Mouse (Mus musculus): ENCODE measurements around the gene Gmppa. TPM values are rescaled to one million over a fixed set of nuclear protein-coding genes. Genes with fewer than 3 reads are reported as not detected.

The Gmppa gene
- polyA plus RNA-seq, 1 experiment from 2014 or later: 64.5 TPM

DNA sequence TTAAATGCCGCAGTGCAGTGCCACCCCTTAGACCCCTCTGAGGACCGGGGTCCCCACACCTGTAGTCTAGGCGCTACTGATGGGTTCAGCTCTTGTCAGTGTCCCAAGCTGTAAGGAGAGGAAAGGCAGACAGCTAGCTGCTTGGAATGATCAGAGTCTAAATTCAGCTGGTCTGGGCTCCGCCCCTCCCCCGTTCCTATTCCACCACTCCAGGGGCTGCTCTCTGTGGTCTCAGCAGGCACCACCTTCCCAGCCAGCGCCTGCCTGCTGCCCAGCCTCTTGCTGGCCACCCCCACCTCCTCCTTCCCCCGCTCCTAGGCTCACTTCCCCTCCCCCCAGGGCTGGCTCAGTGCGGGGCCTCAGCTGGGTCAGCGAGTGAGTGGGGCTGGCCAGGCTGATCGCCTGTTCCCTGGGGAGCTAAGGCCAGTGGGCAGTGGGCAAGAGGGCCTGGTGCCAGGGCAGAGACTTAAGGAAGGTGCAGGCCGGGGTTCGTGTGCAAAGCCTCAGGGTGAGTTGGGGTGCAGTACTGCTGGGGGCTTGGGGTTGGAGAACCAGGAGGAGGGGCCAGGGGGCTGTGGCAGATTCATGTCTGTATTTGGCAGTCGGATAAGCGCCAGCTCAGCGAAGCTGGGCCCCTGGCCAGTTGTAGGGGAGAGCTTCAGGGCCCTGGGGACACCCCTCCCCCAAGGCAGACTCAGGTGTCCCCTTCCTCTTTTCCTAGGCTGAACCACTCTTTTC is 35.8 kb upstream of the Gmppa start:
- H3K4me1 ChIP-seq (ENCODE audit: control insufficient read depth, insufficient read depth, low read length): peaks cover 22% of the 10 kb centered on the region
- H3K9me3 ChIP-seq (ENCODE audit: control insufficient read depth, low read length): no peaks in the 10 kb centered on the region
- H3K36me3 ChIP-seq (ENCODE audit: control insufficient read depth, insufficient read depth, low read length): peaks cover 10% of the 10 kb centered on the region; the same call in 1 of the 2 replicates
- H3K9ac ChIP-seq (replicated peaks; ENCODE audit: low read depth, low read length): peak overlapping the region; percentile 37; the same call in 1 of the 2 replicates
- H3K27ac ChIP-seq (ENCODE audit: low read depth, low read length): peak overlapping the region; percentile 55
- ATAC-seq (ENCODE audit: low read depth): peak; percentile 75
- WGBS: 10% methylated on average over 14 of the region's 15 CpGs
- peak overlapping the region; percentile 35; the same call in 1 of the 2 replicates for H3K4me2 ChIP-seq (ENCODE audit: low read depth, low read length)
- H3K4me3 ChIP-seq (ENCODE audit: low read depth, low read length): peak overlapping the region; percentile 10; the same call in 1 of the 2 replicates
- no peaks in the 10 kb centered on the region for H3K27me3 ChIP-seq (ENCODE audit: control insufficient read depth, insufficient read depth, low read length)

- H3K27me3 ChIP-seq (ENCODE audit: control insufficient read depth, insufficient read depth, low read length): no peaks in the 10 kb centered on the region
- WGBS: 45% methylated on average over 6 of the region's 6 CpGs
- ATAC-seq (ENCODE audit: low read depth): no peak
- no peak overlapping the region for H3K9ac ChIP-seq (replicated peaks; ENCODE audit: low read depth, low read length)
- H3K4me3 ChIP-seq (ENCODE audit: low read depth, low read length): no peak overlapping the region
- H3K36me3 ChIP-seq (ENCODE audit: control insufficient read depth, insufficient read depth, low read length): peaks cover 11% of the 10 kb centered on the region; the same call in 1 of the 2 replicates
- H3K4me2 ChIP-seq (ENCODE audit: low read depth, low read length): peak overlapping the region; percentile 35; the same call in 1 of the 2 replicates
- no peaks in the 10 kb centered on the region for H3K9me3 ChIP-seq (ENCODE audit: control insufficient read depth, low read length)
- H3K27ac ChIP-seq (ENCODE audit: low read depth, low read length): no peak overlapping the region
- peaks cover 22% of the 10 kb centered on the region for H3K4me1 ChIP-seq (ENCODE audit: control insufficient read depth, insufficient read depth, low read length)
These were observed 35.1 kb upstream of the Gmppa start for GRCm38 (mm10) chr1:75400493-75401115.

DNA sequence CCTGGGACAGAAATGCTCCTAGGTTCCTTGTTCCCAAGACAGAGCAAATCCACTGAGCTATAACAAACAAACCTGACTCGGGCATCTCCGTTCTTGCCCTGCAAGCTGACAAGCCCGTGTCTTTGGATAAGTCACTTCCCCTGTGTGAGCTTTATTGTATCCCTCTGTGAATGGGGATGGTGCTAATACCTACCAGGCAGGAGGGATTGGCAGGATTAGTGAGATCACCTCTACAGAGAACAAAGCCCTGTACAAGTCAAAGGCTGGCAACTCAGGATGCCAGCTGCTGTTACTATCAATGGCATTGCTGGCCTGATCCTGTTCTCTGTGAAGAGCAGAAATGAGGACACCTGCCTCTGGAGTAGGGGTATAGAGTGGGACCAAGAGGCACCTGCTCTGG is 30.2 kb upstream of the Gmppa start:
- H3K4me2 ChIP-seq (ENCODE audit: low read depth, low read length): no peak overlapping the region
- H3K4me3 ChIP-seq (ENCODE audit: low read depth, low read length): no peak overlapping the region
- 92% methylated on average over 3 of the region's 3 CpGs for WGBS
- no peak for ATAC-seq (ENCODE audit: low read depth)
- no peaks in the 10 kb centered on the region for H3K27me3 ChIP-seq (ENCODE audit: control insufficient read depth, insufficient read depth, low read length)
- no peak overlapping the region for H3K9ac ChIP-seq (replicated peaks; ENCODE audit: low read depth, low read length)
- no peak overlapping the region for H3K27ac ChIP-seq (ENCODE audit: low read depth, low read length)
- peaks cover 12% of the 10 kb centered on the region; the same call in 1 of the 2 replicates for H3K36me3 ChIP-seq (ENCODE audit: control insufficient read depth, insufficient read depth, low read length)
- no peaks in the 10 kb centered on the region for H3K9me3 ChIP-seq (ENCODE audit: control insufficient read depth, low read length)
- peaks cover under 1% of the 10 kb centered on the region; the same call in 1 of the 2 replicates for H3K4me1 ChIP-seq (ENCODE audit: control insufficient read depth, insufficient read depth, low read length)

- no peak overlapping the region for H3K4me3 ChIP-seq (ENCODE audit: low read depth, low read length)
- H3K27ac ChIP-seq (ENCODE audit: low read depth, low read length): no peak overlapping the region
- peaks cover 12% of the 10 kb centered on the region; the same call in 1 of the 2 replicates for H3K36me3 ChIP-seq (ENCODE audit: control insufficient read depth, insufficient read depth, low read length)
- no peaks in the 10 kb centered on the region for H3K9me3 ChIP-seq (ENCODE audit: control insufficient read depth, low read length)
- H3K27me3 ChIP-seq (ENCODE audit: control insufficient read depth, insufficient read depth, low read length): no peaks in the 10 kb centered on the region
- H3K9ac ChIP-seq (replicated peaks; ENCODE audit: low read depth, low read length): no peak overlapping the region
- no peaks in the 10 kb centered on the region for H3K4me1 ChIP-seq (ENCODE audit: control insufficient read depth, insufficient read depth, low read length)
- no peak for ATAC-seq (ENCODE audit: low read depth)
- 95% methylated on average over 15 of the region's 15 CpGs for WGBS
- H3K4me2 ChIP-seq (ENCODE audit: low read depth, low read length): no peak overlapping the region
These were observed 29.6 kb upstream of the Gmppa start for GRCm38 (mm10) chr1:75406173-75406572.

DNA sequence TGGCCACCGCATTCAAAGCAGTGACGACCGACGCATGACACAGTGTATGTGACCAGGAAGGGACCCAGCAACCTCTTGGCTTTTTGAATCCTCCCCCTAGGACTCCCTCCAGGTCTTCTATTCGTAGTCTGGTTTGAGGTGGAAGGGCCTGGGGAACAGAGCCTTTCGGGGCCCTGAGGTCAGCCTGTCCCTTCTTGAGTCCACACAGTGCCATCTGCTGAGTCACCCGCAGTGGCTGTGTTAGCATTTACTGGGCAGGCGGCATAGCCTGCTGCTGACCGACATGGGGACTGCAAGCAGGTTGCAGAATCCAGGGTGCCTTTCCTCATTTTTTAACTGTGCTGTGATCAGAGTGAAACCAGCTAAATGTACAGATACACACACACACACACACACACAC is 28.7 kb upstream of the Gmppa start:
- WGBS: 87% methylated on average over 9 of the region's 9 CpGs

GRCm38 (mm10) chr1:75408210-75408609 is 27.5 kb upstream of the Gmppa start:
- no peaks in the 10 kb centered on the region for H3K27me3 ChIP-seq (ENCODE audit: control insufficient read depth, insufficient read depth, low read length)
- H3K4me3 ChIP-seq (ENCODE audit: low read depth, low read length): no peak overlapping the region
- 86% methylated on average over 4 of the region's 4 CpGs for WGBS
- H3K36me3 ChIP-seq (ENCODE audit: control insufficient read depth, insufficient read depth, low read length): 0 out of 2 replicates have a peak, but pooled peaks cover 2% of the 10 kb centered on the region
- ATAC-seq (ENCODE audit: low read depth): no peak
- H3K4me1 ChIP-seq (ENCODE audit: control insufficient read depth, insufficient read depth, low read length): no peaks in the 10 kb centered on the region
- no peak overlapping the region for H3K4me2 ChIP-seq (ENCODE audit: low read depth, low read length)
- no peaks in the 10 kb centered on the region for H3K9me3 ChIP-seq (ENCODE audit: control insufficient read depth, low read length)
- no peak overlapping the region for H3K9ac ChIP-seq (replicated peaks; ENCODE audit: low read depth, low read length)
- H3K27ac ChIP-seq (ENCODE audit: low read depth, low read length): no peak overlapping the region

More for the DNA sequence above, 28.7 kb upstream of the Gmppa start:
- ATAC-seq (ENCODE audit: low read depth): no peak
- Histone ChIP-seq H3K4me2 (ENCODE audit: low read depth, low read length) (no peak overlapping the region), H3K4me1 (ENCODE audit: control insufficient read depth, insufficient read depth, low read length) (no peaks in the 10 kb centered on the region), H3K9me3 (ENCODE audit: control insufficient read depth, low read length) (no peaks in the 10 kb centered on the region), H3K27me3 (ENCODE audit: control insufficient read depth, insufficient read depth, low read length) (no peaks in the 10 kb centered on the region), H3K4me3 (ENCODE audit: low read depth, low read length) (no peak overlapping the region), H3K9ac (replicated peaks; ENCODE audit: low read depth, low read length) (no peak overlapping the region), H3K36me3 (ENCODE audit: control insufficient read depth, insufficient read depth, low read length) (peaks cover 8% of the 10 kb centered on the region; the same call in 1 of the 2 replicates), H3K27ac (ENCODE audit: low read depth, low read length) (no peak overlapping the region)

GRCm38 (mm10) chr1:75409950-75410349 is 25.8 kb upstream of the Gmppa start:
- H3K36me3 ChIP-seq (ENCODE audit: control insufficient read depth, insufficient read depth, low read length): peaks cover 4% of the 10 kb centered on the region; the same call in 1 of the 2 replicates
- no peak overlapping the region for H3K4me2 ChIP-seq (ENCODE audit: low read depth, low read length)
- H3K4me1 ChIP-seq (ENCODE audit: control insufficient read depth, insufficient read depth, low read length): no peaks in the 10 kb centered on the region
- ATAC-seq (ENCODE audit: low read depth): no peak
- 91% methylated on average over 7 of the region's 7 CpGs for WGBS
- no peak overlapping the region for H3K9ac ChIP-seq (replicated peaks; ENCODE audit: low read depth, low read length)
- H3K27me3 ChIP-seq (ENCODE audit: control insufficient read depth, insufficient read depth, low read length): no peaks in the 10 kb centered on the region
- no peaks in the 10 kb centered on the region for H3K9me3 ChIP-seq (ENCODE audit: control insufficient read depth, low read length)
- H3K27ac ChIP-seq (ENCODE audit: low read depth, low read length): no peak overlapping the region
- H3K4me3 ChIP-seq (ENCODE audit: low read depth, low read length): no peak overlapping the region

DNA sequence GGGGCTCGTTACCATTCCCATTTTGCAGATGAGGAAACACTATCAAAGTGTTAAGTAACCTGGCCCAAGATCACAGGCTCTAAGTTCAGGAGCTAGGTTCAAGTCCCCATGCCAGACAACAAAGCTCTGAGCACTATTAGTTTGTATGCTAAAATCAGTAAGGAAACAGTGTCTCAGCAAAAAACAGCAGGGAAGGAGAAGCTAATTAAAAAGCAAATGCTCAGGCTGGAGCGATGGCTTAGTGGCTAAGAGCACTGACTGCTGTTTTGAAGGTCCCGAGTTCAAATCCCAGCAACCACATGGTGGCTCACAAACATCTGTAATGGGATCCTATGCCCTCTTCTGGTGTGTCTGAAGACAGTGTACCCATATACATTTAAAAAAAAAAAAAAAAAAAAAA is 23.5 kb upstream of the Gmppa start:
- ATAC-seq (ENCODE audit: low read depth): no peak
- H3K27me3 ChIP-seq (ENCODE audit: control insufficient read depth, insufficient read depth, low read length): no peaks in the 10 kb centered on the region
- no peaks in the 10 kb centered on the region for H3K4me1 ChIP-seq (ENCODE audit: control insufficient read depth, insufficient read depth, low read length)
- peaks cover 4% of the 10 kb centered on the region; the same call in 1 of the 2 replicates for H3K36me3 ChIP-seq (ENCODE audit: control insufficient read depth, insufficient read depth, low read length)
- 91% methylated on average over 3 of the region's 3 CpGs for WGBS
- no peak overlapping the region for H3K4me3 ChIP-seq (ENCODE audit: low read depth, low read length)
- H3K9me3 ChIP-seq (ENCODE audit: control insufficient read depth, low read length): no peaks in the 10 kb centered on the region
- H3K27ac ChIP-seq (ENCODE audit: low read depth, low read length): no peak overlapping the region
- H3K4me2 ChIP-seq (ENCODE audit: low read depth, low read length): no peak overlapping the region
- no peak overlapping the region for H3K9ac ChIP-seq (replicated peaks; ENCODE audit: low read depth, low read length)

DNA sequence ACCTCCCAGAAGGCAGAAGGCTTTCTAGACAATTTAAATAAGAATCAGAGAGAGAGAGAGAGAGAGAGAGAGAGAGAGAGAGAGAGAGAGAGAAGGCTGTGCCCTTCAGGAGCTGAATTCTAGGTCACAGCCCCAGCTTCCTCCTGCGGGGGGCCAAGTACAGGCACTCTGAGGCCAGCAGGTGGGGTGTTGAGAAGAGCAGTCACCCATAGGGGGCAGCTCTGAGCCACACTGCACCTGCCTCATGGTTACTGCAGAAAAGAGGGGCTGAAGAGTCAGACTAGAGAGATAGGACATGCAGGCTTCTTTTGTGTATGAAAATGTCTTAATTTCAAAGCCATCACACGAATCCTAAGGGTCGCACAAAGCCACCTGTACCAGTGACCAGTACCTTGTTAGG is 22.0 kb upstream of the Gmppa start:
- Histone ChIP-seq H3K9ac (replicated peaks; ENCODE audit: low read depth, low read length) (no peak overlapping the region), H3K4me2 (ENCODE audit: low read depth, low read length) (no peak overlapping the region), H3K9me3 (ENCODE audit: control insufficient read depth, low read length) (no peaks in the 10 kb centered on the region), H3K27ac (ENCODE audit: low read depth, low read length) (no peak overlapping the region), H3K27me3 (ENCODE audit: control insufficient read depth, insufficient read depth, low read length) (no peaks in the 10 kb centered on the region), H3K36me3 (ENCODE audit: control insufficient read depth, insufficient read depth, low read length) (peaks cover 4% of the 10 kb centered on the region; the same call in 1 of the 2 replicates), H3K4me3 (ENCODE audit: low read depth, low read length) (no peak overlapping the region), H3K4me1 (ENCODE audit: control insufficient read depth, insufficient read depth, low read length) (no peaks in the 10 kb centered on the region)
- no peak for ATAC-seq (ENCODE audit: low read depth)
- WGBS: 65% methylated on average over 3 of the region's 3 CpGs
